Comparison of ENCODE assay signal across 10 mouse cellular contexts in the genomic region with DNA sequence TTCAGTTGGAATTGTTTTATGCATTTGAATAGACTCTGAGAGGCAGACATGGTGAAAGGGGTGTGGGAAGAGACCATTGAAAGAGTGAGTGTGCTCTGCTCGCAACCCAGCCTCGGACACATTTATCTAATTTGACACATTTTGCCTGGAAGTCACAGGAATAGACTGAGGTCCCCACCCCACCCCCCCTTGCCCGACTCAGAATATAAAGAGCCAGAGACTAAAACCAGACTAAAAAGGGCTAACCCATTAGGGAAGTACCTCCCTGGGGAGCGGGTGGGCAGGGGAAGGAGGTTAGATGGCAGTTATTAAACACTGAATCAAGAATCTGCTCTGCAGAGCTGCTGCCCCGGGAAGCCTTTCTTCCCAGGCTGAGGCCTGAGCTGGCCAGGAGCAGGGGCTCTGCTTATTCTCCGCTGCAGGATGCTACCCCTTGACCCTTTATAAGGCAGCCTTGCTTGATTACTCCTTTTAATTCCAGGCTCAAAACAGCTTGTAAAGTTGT.
A peak's percentile ranks its signal among the peaks of the same experiment; 100 is the strongest.
DNase-seq lines count a peak whose midpoint lies in the region; ATAC-seq lines count a peak whose summit lies in the region.
"Had no signal": no experiment of that assay in that cellular context is flagged by ENCODE, and none has a peak within 500 bp of the region (broad histone marks: within the 10 kb centered on the region; RNA-seq: fewer than 3 reads in every experiment).

No protein-coding gene starts in this region.

- no peak; the same call in 1 of the 2 replicates for ATAC-seq in heart, embryonic 15.5 days (replicated peaks; ENCODE audit: insufficient number of reproducible peaks, insufficient read depth, low FRiP score, low read depth)
- ATAC-seq in midbrain, embryonic 15.5 days (replicated peaks): no peak
- ATAC-seq in hindbrain, embryonic 13.5 days (ENCODE audit: low FRiP score): no peak
- ATAC-seq: forebrain, embryonic 14.5 days had no signal

- H3K27ac ChIP-seq in heart, embryonic 15.5 days: peak overlapping the region; percentile 6; the same call in 1 of the 2 replicates
- 0 out of 2 replicates have a peak overlapping the region, but pooled peaks have one; percentile 38 for H3K27ac ChIP-seq in midbrain, embryonic 10.5 days (replicated peaks)
- no peak overlapping the region for H3K27ac ChIP-seq in midbrain, embryonic 15.5 days
- no peak overlapping the region for H3K27ac ChIP-seq in hindbrain, embryonic 13.5 days

- no peak for DNase-seq in heart, postnatal 25 days (ENCODE audit: low spot score)
- no peak for DNase-seq in midbrain, embryonic 10.5 days (ENCODE audit: low spot score)
- DNase-seq in retina, postnatal 1 day: peak; percentile 56
- no peak for DNase-seq in adrenal gland, postnatal 36 days
- DNase-seq in thymus, postnatal 36 days: no peak
- DNase-seq: cerebellum, postnatal 10 days had no signal

- H3K36me3 ChIP-seq in heart, embryonic 15.5 days: no peaks in the 10 kb centered on the region
- no peaks in the 10 kb centered on the region for H3K36me3 ChIP-seq in midbrain, embryonic 10.5 days
- H3K36me3 ChIP-seq in midbrain, embryonic 15.5 days (replicated peaks): no peaks in the 10 kb centered on the region
- H3K36me3 ChIP-seq in hindbrain, embryonic 13.5 days: no peaks in the 10 kb centered on the region

- no peaks in the 10 kb centered on the region for H3K9me3 ChIP-seq in heart, embryonic 15.5 days (replicated peaks)
- no peaks in the 10 kb centered on the region for H3K9me3 ChIP-seq in midbrain, embryonic 10.5 days (replicated peaks)
- no peaks in the 10 kb centered on the region for H3K9me3 ChIP-seq in midbrain, embryonic 15.5 days
- no peaks in the 10 kb centered on the region for H3K9me3 ChIP-seq in hindbrain, embryonic 13.5 days

- H3K27me3 ChIP-seq in heart, embryonic 15.5 days: 0 out of 2 replicates have a peak, but pooled peaks cover 3% of the 10 kb centered on the region
- peaks cover 87% of the 10 kb centered on the region for H3K27me3 ChIP-seq in midbrain, embryonic 10.5 days (ENCODE audit: low read depth, poor library complexity, severe bottlenecking)
- peaks cover 21% of the 10 kb centered on the region for H3K27me3 ChIP-seq in midbrain, embryonic 15.5 days (replicated peaks)
- H3K27me3 ChIP-seq in hindbrain, embryonic 13.5 days: peaks cover 14% of the 10 kb centered on the region

- no peak overlapping the region for H3K4me3 ChIP-seq in heart, embryonic 15.5 days
- H3K4me3 ChIP-seq in midbrain, embryonic 10.5 days: no peak overlapping the region
- no peak overlapping the region for H3K4me3 ChIP-seq in midbrain, embryonic 15.5 days
- no peak overlapping the region for H3K4me3 ChIP-seq in hindbrain, embryonic 13.5 days

- H3K4me2 ChIP-seq in heart, embryonic 15.5 days: no peak overlapping the region
- H3K4me2 ChIP-seq in midbrain, embryonic 15.5 days: no peak overlapping the region
- H3K4me2 ChIP-seq in hindbrain, embryonic 13.5 days: no peak overlapping the region

- intact Hi-C loops in heart, postnatal 25 days (cut with DNase I): no loop called here

- H3K9ac ChIP-seq in heart, embryonic 15.5 days: no peak overlapping the region
- no peak overlapping the region for H3K9ac ChIP-seq in midbrain, embryonic 15.5 days
- peak overlapping the region; percentile 43; the same call in 1 of the 2 replicates for H3K9ac ChIP-seq in hindbrain, embryonic 13.5 days

- WGBS in heart, embryonic 15.5 days: 35% methylated on average over 6 of the region's 6 CpGs
- 31% methylated on average over 6 of the region's 6 CpGs for WGBS in midbrain, embryonic 10.5 days
- 14% methylated on average over 6 of the region's 6 CpGs for WGBS in midbrain, embryonic 15.5 days
- 8% methylated on average over 6 of the region's 6 CpGs for WGBS in hindbrain, embryonic 13.5 days

- peaks cover 23% of the 10 kb centered on the region for H3K4me1 ChIP-seq in heart, embryonic 15.5 days (replicated peaks)
- peaks cover 28% of the 10 kb centered on the region for H3K4me1 ChIP-seq in midbrain, embryonic 10.5 days
- H3K4me1 ChIP-seq in midbrain, embryonic 15.5 days: peaks cover 9% of the 10 kb centered on the region; the same call in 1 of the 2 replicates
- peaks cover 25% of the 10 kb centered on the region for H3K4me1 ChIP-seq in hindbrain, embryonic 13.5 days (replicated peaks)

Comparison
In these comparisons a context has a peak if more than half of its experiments do, and no peak if none do; other contexts are left out.
1. H3K27ac ChIP-seq: peak in heart, embryonic 15.5 days (single experiment) and midbrain, embryonic 10.5 days (single experiment); none in midbrain, embryonic 15.5 days (single experiment) and hindbrain, embryonic 13.5 days (single experiment).